Comparison of ENCODE assay signal across 10 mouse cellular contexts in the genomic region with DNA sequence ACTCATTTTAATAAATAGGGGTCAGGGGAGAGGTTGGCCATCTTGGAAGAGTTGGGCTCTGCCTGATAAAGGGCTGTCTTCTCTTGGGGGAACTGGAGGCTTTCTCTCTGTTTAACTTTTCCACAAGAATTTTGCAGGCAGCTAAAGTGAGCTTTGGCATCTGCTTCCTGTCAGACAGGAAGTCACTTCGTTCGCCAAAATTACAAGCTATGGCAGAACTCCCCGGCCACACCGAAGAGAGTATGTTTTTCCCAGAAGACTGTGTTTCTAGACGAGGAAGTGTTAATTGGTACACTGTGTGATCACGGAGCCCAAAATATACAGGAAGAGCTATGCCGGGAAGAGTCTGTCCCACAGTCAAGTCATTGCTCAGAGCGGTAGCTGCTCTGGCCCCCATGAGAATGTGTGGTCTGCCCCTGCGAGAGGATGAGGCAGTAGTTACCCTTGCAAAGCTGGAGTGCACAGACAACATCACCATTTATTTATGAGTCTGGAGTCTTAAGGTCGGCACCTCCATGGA.
DNase-seq lines count a peak whose midpoint lies in the region; ATAC-seq lines count a peak whose summit lies in the region.
"Had no signal": no experiment of that assay in that cellular context is flagged by ENCODE, and none has a peak within 500 bp of the region (broad histone marks: within the 10 kb centered on the region; RNA-seq: fewer than 3 reads in every experiment).

No protein-coding gene starts in this region.

- H3K4me1 ChIP-seq in embryonic facial prominence, embryonic 14.5 days (ENCODE audit: control insufficient read depth, insufficient read depth, low read length) = peaks cover 58% of the 10 kb centered on the region
- H3K4me1 ChIP-seq in hindbrain, embryonic 11.5 days (replicated peaks; ENCODE audit: control insufficient read depth, insufficient read depth, low read length) = peaks cover 5% of the 10 kb centered on the region; the same call in 1 of the 2 replicates
- peaks cover 34% of the 10 kb centered on the region for H3K4me1 ChIP-seq in liver, embryonic 13.5 days (replicated peaks)

- H3K9me3 ChIP-seq in embryonic facial prominence, embryonic 14.5 days (ENCODE audit: control insufficient read depth, low read length) = peaks cover under 1% of the 10 kb centered on the region; the same call in 1 of the 2 replicates
- H3K9me3 ChIP-seq in hindbrain, embryonic 11.5 days (ENCODE audit: control insufficient read depth, low read length) = no peaks in the 10 kb centered on the region
- H3K9me3 ChIP-seq in liver, embryonic 13.5 days (replicated peaks) = no peaks in the 10 kb centered on the region

- 33% methylated on average over 10 of the region's 10 CpGs for WGBS in embryonic facial prominence, embryonic 14.5 days
- 56% methylated on average over 10 of the region's 10 CpGs for WGBS in hindbrain, embryonic 11.5 days
- 24% methylated on average over 10 of the region's 10 CpGs for WGBS in liver, embryonic 13.5 days (ENCODE audit: insufficient replicate concordance)

- peak overlapping the region; percentile 82 for H3K27ac ChIP-seq in embryonic facial prominence, embryonic 14.5 days (replicated peaks; ENCODE audit: low read depth, low read length)
- H3K27ac ChIP-seq in hindbrain, embryonic 11.5 days (ENCODE audit: low read depth, low read length) = peak overlapping the region; percentile 60
- peak overlapping the region; percentile 50 for H3K27ac ChIP-seq in liver, embryonic 13.5 days

- DNase-seq in embryo, embryonic 10.5 days (ENCODE audit: low spot score) = peak; percentile 46
- no peak for DNase-seq in embryo, embryonic 10 days (ENCODE audit: low spot score)
- peak; percentile 52 for DNase-seq in embryonic facial prominence, embryonic 14.5 days (ENCODE audit: low spot score)
- DNase-seq in hindbrain, embryonic 11.5 days (ENCODE audit: low spot score) = no peak
- DNase-seq in liver, embryonic 13.5 days = no peak
- no peak for DNase-seq in adipocyte (ENCODE audit: low spot score)
- DNase-seq in left cerebral cortex, adult 9 months (ENCODE audit: low spot score in 2 of 2) = no peak
- no peak for DNase-seq in layer of hippocampus, adult 9-10 months (ENCODE audit: low spot score)
- DNase-seq: adrenal gland, postnatal 25 days had no signal

- no peak for ATAC-seq in embryonic facial prominence, embryonic 14.5 days (ENCODE audit: low read depth)
- ATAC-seq in hindbrain, embryonic 11.5 days (ENCODE audit: low FRiP score) = no peak
- no peak for ATAC-seq in liver, embryonic 13.5 days (ENCODE audit: low read depth)
- ATAC-seq: inflammation-experienced regulatory T-cells, adult 6 months had no signal

- 0 out of 2 replicates have a peak, but pooled peaks cover 7% of the 10 kb centered on the region for H3K36me3 ChIP-seq in embryonic facial prominence, embryonic 14.5 days (ENCODE audit: control insufficient read depth, insufficient read depth, low read length)
- H3K36me3 ChIP-seq in hindbrain, embryonic 11.5 days (ENCODE audit: control insufficient read depth, insufficient read depth, low read length) = no peaks in the 10 kb centered on the region
- no peaks in the 10 kb centered on the region for H3K36me3 ChIP-seq in liver, embryonic 13.5 days

- no peak overlapping the region for H3K4me2 ChIP-seq in embryonic facial prominence, embryonic 14.5 days (ENCODE audit: low read depth, low read length)
- H3K4me2 ChIP-seq in hindbrain, embryonic 11.5 days (replicated peaks; ENCODE audit: low read depth, low read length) = no peak overlapping the region
- H3K4me2 ChIP-seq in liver, embryonic 13.5 days = no peak overlapping the region

- H3K27me3 ChIP-seq in embryonic facial prominence, embryonic 14.5 days (replicated peaks; ENCODE audit: control insufficient read depth, insufficient read depth, low read length) = no peaks in the 10 kb centered on the region
- H3K27me3 ChIP-seq in hindbrain, embryonic 11.5 days (ENCODE audit: control insufficient read depth, insufficient read depth, low read length) = peaks cover 2% of the 10 kb centered on the region; the same call in 1 of the 2 replicates
- no peaks in the 10 kb centered on the region for H3K27me3 ChIP-seq in liver, embryonic 13.5 days

- H3K4me3 ChIP-seq in embryonic facial prominence, embryonic 14.5 days (ENCODE audit: low read depth, low read length) = no peak overlapping the region
- H3K4me3 ChIP-seq in hindbrain, embryonic 11.5 days (ENCODE audit: low read depth, low read length) = no peak overlapping the region
- H3K4me3 ChIP-seq in liver, embryonic 13.5 days (replicated peaks) = no peak overlapping the region

- H3K9ac ChIP-seq in embryonic facial prominence, embryonic 14.5 days (ENCODE audit: low read depth, low read length) = no peak overlapping the region
- H3K9ac ChIP-seq in hindbrain, embryonic 11.5 days (ENCODE audit: low read depth, low read length) = no peak overlapping the region
- no peak overlapping the region for H3K9ac ChIP-seq in liver, embryonic 13.5 days

Comparison
In these comparisons a context has a peak if more than half of its experiments do, and no peak if none do; other contexts are left out.
1. DNase-seq: peak in embryo, embryonic 10.5 days (single experiment) and embryonic facial prominence, embryonic 14.5 days (single experiment); none in embryo, embryonic 10 days (single experiment), hindbrain, embryonic 11.5 days (single experiment), liver, embryonic 13.5 days (single experiment), adipocyte (single experiment), left cerebral cortex, adult 9 months (0 of 2) and layer of hippocampus, adult 9-10 months (single experiment).
2. Peak in every context shown above with its lines, with median percentiles within 50 percentile points of each other: H3K27ac ChIP-seq.